Comparison of ENCODE assay signal across 9 mouse cellular contexts in the genomic region with DNA sequence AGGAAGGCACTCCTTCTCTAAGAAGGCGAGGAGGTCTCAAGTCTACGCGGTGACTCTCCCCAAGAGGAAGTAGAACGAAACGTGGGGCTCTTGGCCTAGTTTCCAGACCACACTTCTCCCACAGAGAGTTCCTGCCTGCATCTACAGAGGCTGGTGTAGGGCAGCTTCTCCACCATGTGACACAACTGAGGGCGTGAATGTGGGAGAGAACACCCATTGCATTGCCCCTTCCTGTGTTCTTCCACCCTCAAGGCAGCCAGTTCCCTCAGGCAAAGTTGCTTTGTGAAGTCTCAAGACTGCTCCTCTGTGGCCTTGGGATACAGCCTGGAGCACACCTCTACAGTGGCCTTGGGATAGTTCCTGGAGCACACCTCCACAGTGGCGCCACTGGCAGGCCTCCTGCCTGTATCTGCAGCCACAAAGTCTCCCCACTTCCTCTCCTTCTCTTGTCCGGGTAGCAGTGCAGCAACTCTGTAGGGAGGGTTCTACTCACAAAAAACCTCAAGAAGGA. TPM values are rescaled to one million over a fixed set of nuclear protein-coding genes. Genes with fewer than 3 reads are reported as not detected.
DNase-seq lines count a peak whose midpoint lies in the region; ATAC-seq and TF ChIP-seq lines count a peak whose summit lies in the region.
"Had no signal": no experiment of that assay in that cellular context is flagged by ENCODE, and none has a peak within 500 bp of the region (broad histone marks: within the 10 kb centered on the region; RNA-seq: fewer than 3 reads in every experiment).

No protein-coding gene starts in this region.

- WGBS in heart, embryonic 12.5 days = 84% methylated on average over 8 of the region's 8 CpGs
- 83% methylated on average over 8 of the region's 8 CpGs for WGBS in heart, postnatal 0 days

- no peak overlapping the region for H3K9ac ChIP-seq in heart, embryonic 12.5 days
- H3K9ac ChIP-seq in heart, postnatal 0 days (replicated peaks; ENCODE audit: low read depth, low read length) = no peak overlapping the region

- no peak overlapping the region for H3K27ac ChIP-seq in heart, embryonic 12.5 days (ENCODE audit: poor library complexity, severe bottlenecking)
- H3K27ac ChIP-seq in heart, postnatal 0 days (ENCODE audit: low read depth) = peak overlapping the region; percentile 11; the same call in 1 of the 2 replicates

- no peak for TF ChIP-seq CTCF in heart, postnatal 0 days (IDR thresholded peaks at IDR 0.05; ENCODE audit: low read depth)

- intact Hi-C loops in heart, postnatal 36 days (cut with DNase I) = loop anchor here (10.0 kb wide), 1 partner anchor 751 kb away; a partner anchor contains a TSS

- no peak overlapping the region for H3K4me3 ChIP-seq in heart, embryonic 12.5 days
- peak overlapping the region; percentile 92; the same call in 1 of the 2 replicates for H3K4me3 ChIP-seq in heart, postnatal 0 days (ENCODE audit: low read depth, low read length)
- peak overlapping the region; percentile 56 for H3K4me3 ChIP-seq in myocyte

- peaks cover 24% of the 10 kb centered on the region for H3K4me1 ChIP-seq in heart, embryonic 12.5 days (replicated peaks)
- peaks cover 11% of the 10 kb centered on the region; the same call in 1 of the 2 replicates for H3K4me1 ChIP-seq in heart, postnatal 0 days (ENCODE audit: control insufficient read depth, insufficient read depth)

- no peak overlapping the region for H3ac ChIP-seq in myocyte (ENCODE audit: control insufficient read depth, insufficient read length)

- TF ChIP-seq EP300 in heart, postnatal 0 days (IDR thresholded peaks at IDR 0.05; ENCODE audit: low read depth) = no peak

- H3K36me3 ChIP-seq in heart, embryonic 12.5 days = peaks cover 49% of the 10 kb centered on the region
- peaks cover 40% of the 10 kb centered on the region for H3K36me3 ChIP-seq in heart, postnatal 0 days (replicated peaks; ENCODE audit: control insufficient read depth, insufficient read depth, low read length)
- peaks cover 9% of the 10 kb centered on the region for H3K36me3 ChIP-seq in myocyte (ENCODE audit: control insufficient read depth, insufficient read depth)

- H3K4me2 ChIP-seq in heart, embryonic 12.5 days = 0 out of 2 replicates have a peak overlapping the region, but pooled peaks have one; percentile 90
- peak overlapping the region; percentile 81; the same call in 1 of the 2 replicates for H3K4me2 ChIP-seq in heart, postnatal 0 days (ENCODE audit: low read depth, low read length)
- H3K4me2 ChIP-seq in myocyte (ENCODE audit: low read depth) = no peak overlapping the region

- no peak for ATAC-seq in heart, embryonic 12.5 days (ENCODE audit: insufficient number of reproducible peaks, low FRiP score)
- peak; percentile 32 for ATAC-seq in CD4-positive, CD25-positive, alpha-beta regulatory T cell, adult 4 months
- ATAC-seq in heart, postnatal 0 days (ENCODE audit: insufficient read depth, low read depth) = no peak
- no peak for ATAC-seq in erythroblast, adult 5-6 weeks (replicated peaks; ENCODE audit: low FRiP score, poor library complexity, severe bottlenecking)

- H3K27me3 ChIP-seq in heart, embryonic 12.5 days (replicated peaks) = no peaks in the 10 kb centered on the region
- no peaks in the 10 kb centered on the region for H3K27me3 ChIP-seq in heart, postnatal 0 days (ENCODE audit: control insufficient read depth, insufficient read depth, low read length)
- no peaks in the 10 kb centered on the region for H3K27me3 ChIP-seq in myocyte (ENCODE audit: control insufficient read depth, insufficient read depth, insufficient read length)

- peaks cover 23% of the 10 kb centered on the region for H3K79me2 ChIP-seq in myocyte (ENCODE audit: control insufficient read depth, insufficient read depth)

- TF ChIP-seq POLR2A in myocyte (IDR thresholded peaks at IDR 0.05; ENCODE audit: insufficient read length, low read depth) = no peak

- H3K9me3 ChIP-seq in heart, embryonic 12.5 days (replicated peaks) = no peaks in the 10 kb centered on the region
- no peaks in the 10 kb centered on the region for H3K9me3 ChIP-seq in heart, postnatal 0 days (replicated peaks; ENCODE audit: control insufficient read depth, low read length)

- DNase-seq in heart, postnatal 36 days = no peak
- no peak for DNase-seq in heart, postnatal 0 days (ENCODE audit: low spot score)
- no peak for DNase-seq in urinary bladder, postnatal 4 days (ENCODE audit: low spot score in 2 of 2)
- no peak for DNase-seq in urinary bladder, postnatal 14 days (ENCODE audit: low spot score)
- DNase-seq: cerebellum, adult 11 months had no signal

TF ChIP-seq in myocyte, 11 proteins besides CTCF, POLR2A, EP300 and RAD21 (continues in another document):
- TF ChIP-seq USF1 (IDR thresholded peaks at IDR 0.05; ENCODE audit: low read depth) (no peak), TCF12 (IDR thresholded peaks at IDR 0.05; ENCODE audit: insufficient read depth, poor library complexity, severe bottlenecking) (no peak), MAX (IDR thresholded peaks at IDR 0.05; ENCODE audit: low read depth) (no peak), E2F4 (IDR thresholded peaks at IDR 0.05; ENCODE audit: insufficient read depth) (no peak), MYOG (IDR thresholded peaks at IDR 0.05; ENCODE audit: control insufficient read depth in 1 of 3, insufficient read depth in 1 of 3, insufficient read length in 2 of 3, low read depth in 2 of 3) (no peak), MYOD1 (IDR thresholded peaks at IDR 0.05; ENCODE audit: control insufficient read depth in 1 of 3, insufficient read length in 2 of 3, low read depth in 2 of 3) (no peak), SRF (IDR thresholded peaks at IDR 0.05; ENCODE audit: control insufficient read depth, insufficient read length, low read depth) (no peak), POLR2AphosphoS2 (IDR thresholded peaks at IDR 0.05; ENCODE audit: insufficient read length, low read depth) (no peak), CEBPB (IDR thresholded peaks at IDR 0.05; ENCODE audit: insufficient read depth, poor library complexity, severe bottlenecking) (no peak), REST (IDR thresholded peaks at IDR 0.05; ENCODE audit: insufficient read depth, insufficient read length) (no peak)

RNA-seq across cellular contexts. Expression of a gene that starts 1.9 kb away (rescaled TPM):
- polyA plus RNA-seq in heart, embryonic 12.5 days (2016; fragmentation: Nextera tagmentation; extraction: Ambion mirVana) = 33.7 and 39.7 TPM in 2 replicates
- total RNA-seq in heart, postnatal 36 days (2021) = 10 to 100 TPM; 37.3 to 40.0 TPM
- polyA plus RNA-seq in CD4-positive, CD25-positive, alpha-beta regulatory T cell, adult 4 months (2017; shearing (Covaris generic)) = 10 to 100 TPM; 27.3 to 31.0 TPM
- total RNA-seq in heart, postnatal 0 days (2014; rRNA removed; ENCODE audit: low replicate concordance) = 39.7 and 42.7 TPM in 2 replicates
- polyA plus RNA-seq in heart, postnatal 0 days (2015; fragmentation: Nextera tagmentation; extraction: Ambion mirVana) = 39.4 and 45.9 TPM in 2 replicates
- polyA plus RNA-seq in myocyte (2012; fragmentation: generic; extraction: Trizol) = 36.3 TPM
- total RNA-seq in erythroblast, adult 5-6 weeks (2015; ENCODE audit: low replicate concordance) = 9.0 and 12.9 TPM in 2 replicates
- total RNA-seq in erythroblast, adult 5-6 weeks (2017; ENCODE audit: low replicate concordance) = 7.9 and 8.1 TPM in 2 replicates

RNA-seq across cellular contexts. Expression of a gene that starts 2.0 kb away (rescaled TPM):
- polyA plus RNA-seq in heart, embryonic 12.5 days (2016; fragmentation: Nextera tagmentation; extraction: Ambion mirVana) = 30.0 and 31.1 TPM in 2 replicates
- 10 to 100 TPM in 1 of 2 experiments, 1 to 10 TPM in 1; 7.1 to 10.7 TPM for total RNA-seq in heart, postnatal 36 days (2021)
- 10 to 100 TPM; 11.5 to 16.9 TPM for polyA plus RNA-seq in CD4-positive, CD25-positive, alpha-beta regulatory T cell, adult 4 months (2017; shearing (Covaris generic))
- 19.5 and 28.4 TPM in 2 replicates for total RNA-seq in heart, postnatal 0 days (2014; rRNA removed; ENCODE audit: low replicate concordance)
- 20.9 and 24.3 TPM in 2 replicates for polyA plus RNA-seq in heart, postnatal 0 days (2015; fragmentation: Nextera tagmentation; extraction: Ambion mirVana)
- polyA plus RNA-seq in myocyte (2012; fragmentation: generic; extraction: Trizol) = 31.5 TPM
- total RNA-seq in erythroblast, adult 5-6 weeks (2015; ENCODE audit: low replicate concordance) = 3.8 and 29.4 TPM in 2 replicates
- 7.5 and 7.8 TPM in 2 replicates for total RNA-seq in erythroblast, adult 5-6 weeks (2017; ENCODE audit: low replicate concordance)

RNA-seq across cellular contexts. Expression of a gene that starts 13.4 kb away (rescaled TPM):
- 2.1 and 2.3 TPM in 2 replicates for polyA plus RNA-seq in heart, embryonic 12.5 days (2016; fragmentation: Nextera tagmentation; extraction: Ambion mirVana)
- total RNA-seq in heart, postnatal 36 days (2021) = 1 to 10 TPM; 2.2 to 5.0 TPM
- 1 to 10 TPM; 2.6 to 5.2 TPM for polyA plus RNA-seq in CD4-positive, CD25-positive, alpha-beta regulatory T cell, adult 4 months (2017; shearing (Covaris generic))
- 1.2 TPM in 1 of 2 replicates, not detected in the other for total RNA-seq in heart, postnatal 0 days (2014; rRNA removed; ENCODE audit: low replicate concordance)
- polyA plus RNA-seq in heart, postnatal 0 days (2015; fragmentation: Nextera tagmentation; extraction: Ambion mirVana) = 0.61 and 1.6 TPM in 2 replicates
- 1.3 TPM for polyA plus RNA-seq in myocyte (2012; fragmentation: generic; extraction: Trizol)
- 1.0 TPM in 1 of 2 replicates, not detected in the other for total RNA-seq in erythroblast, adult 5-6 weeks (2015; ENCODE audit: low replicate concordance)
- not detected in 2 replicates for total RNA-seq in erythroblast, adult 5-6 weeks (2017; ENCODE audit: low replicate concordance)

RNA-seq across cellular contexts. Expression of a gene that starts 30.7 kb away (rescaled TPM):
- polyA plus RNA-seq in heart, embryonic 12.5 days (2016; fragmentation: Nextera tagmentation; extraction: Ambion mirVana) = 22.8 and 24.1 TPM in 2 replicates
- total RNA-seq in heart, postnatal 36 days (2021) = 1 to 10 TPM; 4.5 to 5.5 TPM
- polyA plus RNA-seq in CD4-positive, CD25-positive, alpha-beta regulatory T cell, adult 4 months (2017; shearing (Covaris generic)) = 10 to 100 TPM; 12.6 to 20.0 TPM
- total RNA-seq in heart, postnatal 0 days (2014; rRNA removed; ENCODE audit: low replicate concordance) = 5.3 and 13.3 TPM in 2 replicates
- polyA plus RNA-seq in heart, postnatal 0 days (2015; fragmentation: Nextera tagmentation; extraction: Ambion mirVana) = 11.4 and 11.7 TPM in 2 replicates
- polyA plus RNA-seq in myocyte (2012; fragmentation: generic; extraction: Trizol) = 85.3 TPM
- total RNA-seq in erythroblast, adult 5-6 weeks (2015; ENCODE audit: low replicate concordance) = 0.84 TPM in 1 of 2 replicates, not detected in the other
- total RNA-seq in erythroblast, adult 5-6 weeks (2017; ENCODE audit: low replicate concordance) = 0.84 and 1.3 TPM in 2 replicates

RNA-seq across cellular contexts. Expression of a gene that starts 41.2 kb away (rescaled TPM):
- polyA plus RNA-seq in heart, embryonic 12.5 days (2016; fragmentation: Nextera tagmentation; extraction: Ambion mirVana) = 175 and 182 TPM in 2 replicates
- 10 to 100 TPM; 40.4 to 42.1 TPM for total RNA-seq in heart, postnatal 36 days (2021)
- 100 to 1,000 TPM; 801 to 968 TPM for polyA plus RNA-seq in CD4-positive, CD25-positive, alpha-beta regulatory T cell, adult 4 months (2017; shearing (Covaris generic))
- total RNA-seq in heart, postnatal 0 days (2014; rRNA removed; ENCODE audit: low replicate concordance) = 126 and 162 TPM in 2 replicates
- polyA plus RNA-seq in heart, postnatal 0 days (2015; fragmentation: Nextera tagmentation; extraction: Ambion mirVana) = 159 and 160 TPM in 2 replicates
- polyA plus RNA-seq in myocyte (2012; fragmentation: generic; extraction: Trizol) = not detected
- 105 and 126 TPM in 2 replicates for total RNA-seq in erythroblast, adult 5-6 weeks (2015; ENCODE audit: low replicate concordance)
- total RNA-seq in erythroblast, adult 5-6 weeks (2017; ENCODE audit: low replicate concordance) = 42.8 and 52.6 TPM in 2 replicates
